Mouse (Mus musculus): ENCODE data around the gene Bcl2. TPM values are rescaled to one million over a fixed set of nuclear protein-coding genes. Genes with fewer than 3 reads are reported as not detected.
A peak's percentile ranks its signal among the peaks of the same experiment; 100 is the strongest.

The Bcl2 gene
- 0.77 and 0.97 TPM in 2 replicates for polyA plus RNA-seq (2015; fragmentation: Nextera tagmentation; extraction: Ambion mirVana)

DNA sequence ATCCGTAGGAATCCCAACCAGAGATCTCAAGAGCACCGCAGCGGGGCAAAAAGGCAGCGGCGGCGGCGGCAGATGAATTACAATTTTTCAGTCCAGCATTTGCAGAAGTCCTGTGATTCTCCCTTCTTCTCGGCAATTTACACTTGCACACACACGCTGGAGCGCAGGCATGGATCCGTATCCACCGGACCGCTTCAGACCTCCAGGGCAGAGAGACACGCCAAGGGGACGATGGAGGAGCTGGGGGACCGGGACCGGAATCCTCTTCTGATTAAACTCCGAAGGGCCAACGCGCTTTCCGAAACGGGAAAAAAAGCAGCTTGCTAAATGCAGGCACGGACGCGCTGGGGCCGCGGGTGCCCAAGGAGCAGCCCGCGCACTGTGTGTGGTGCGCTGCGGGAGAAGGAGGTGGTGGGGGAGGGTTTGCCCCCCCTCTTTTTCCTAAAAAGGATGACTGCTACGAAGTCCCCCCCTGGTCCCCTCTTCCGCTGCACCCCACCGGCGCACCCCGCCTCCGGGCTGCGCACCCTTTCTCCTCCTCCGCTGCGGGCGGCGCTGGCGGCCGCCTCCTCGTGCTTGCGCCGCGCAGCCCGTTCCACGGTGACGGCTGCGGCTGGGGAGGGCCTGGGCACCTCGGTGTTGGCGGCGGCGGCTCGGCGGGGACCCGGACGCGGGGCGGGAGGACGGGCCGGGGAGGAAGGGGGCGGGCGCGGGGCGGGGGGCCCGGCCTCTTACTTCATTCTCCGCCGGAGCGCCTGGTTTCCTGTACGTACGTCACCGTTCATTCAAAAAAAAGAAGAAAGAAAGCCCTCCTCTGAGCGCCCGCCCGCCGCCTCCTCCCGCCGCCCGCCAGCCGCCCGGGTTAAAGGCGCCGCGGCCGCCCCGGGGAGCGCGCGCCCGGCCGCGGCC is at the start of gene Bcl2:
Gene Bcl2, minus strand, starts transcription at position 654 of the 909 bp plus-strand sequence.
- peak; percentile 61 for ATAC-seq (ENCODE audit: low read depth)
- no peaks in the 10 kb centered on the region for H3K36me3 ChIP-seq (ENCODE audit: control insufficient read depth, insufficient read depth)
- H3K27me3 ChIP-seq (ENCODE audit: control insufficient read depth, insufficient read depth, low read depth, low read length) = peaks cover 33% of the 10 kb centered on the region
- H3K4me1 ChIP-seq (ENCODE audit: control insufficient read depth, low read depth, low read length) = peaks cover 4% of the 10 kb centered on the region
- H3K4me2 ChIP-seq (ENCODE audit: low read depth, low read length) = peak within 1 kb of the TSS; percentile 79
- H3K4me3 ChIP-seq (ENCODE audit: low read depth, low read length) = peak within 1 kb of the TSS; percentile 62
- no peaks in the 10 kb centered on the region for H3K9me3 ChIP-seq (replicated peaks; ENCODE audit: control insufficient read depth, low read length)
- under 1% methylated on average over 80 of the region's 95 CpGs for WGBS (ENCODE audit: insufficient replicate concordance)
- no peak within 1 kb of the TSS; the same call in 1 of the 2 replicates for H3K27ac ChIP-seq (ENCODE audit: low read length)
- H3K9ac ChIP-seq (ENCODE audit: low read depth, low read length) = peak within 1 kb of the TSS; percentile 66

DNA sequence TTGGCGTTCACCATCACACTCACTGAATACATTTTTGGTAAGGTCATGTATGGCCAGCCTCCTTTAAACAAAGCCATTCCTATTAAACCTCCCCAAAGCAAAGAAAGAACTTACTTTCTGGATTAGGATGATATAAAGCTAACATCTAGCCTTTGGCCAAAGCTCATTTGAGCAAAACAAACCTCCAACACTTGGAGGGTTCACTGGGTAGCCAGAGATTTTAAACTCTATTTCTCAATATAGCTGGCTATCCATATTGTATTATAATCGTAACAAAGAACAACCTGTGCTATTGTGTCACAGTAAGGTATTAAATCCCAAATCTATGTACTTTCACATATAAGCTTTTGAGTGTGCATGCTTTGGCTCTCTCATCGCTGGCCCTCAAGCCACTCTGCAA is 46.7 kb upstream of the Bcl2 start:
- H3K4me2 ChIP-seq (ENCODE audit: low read depth, low read length) = no peak overlapping the region

DNA sequence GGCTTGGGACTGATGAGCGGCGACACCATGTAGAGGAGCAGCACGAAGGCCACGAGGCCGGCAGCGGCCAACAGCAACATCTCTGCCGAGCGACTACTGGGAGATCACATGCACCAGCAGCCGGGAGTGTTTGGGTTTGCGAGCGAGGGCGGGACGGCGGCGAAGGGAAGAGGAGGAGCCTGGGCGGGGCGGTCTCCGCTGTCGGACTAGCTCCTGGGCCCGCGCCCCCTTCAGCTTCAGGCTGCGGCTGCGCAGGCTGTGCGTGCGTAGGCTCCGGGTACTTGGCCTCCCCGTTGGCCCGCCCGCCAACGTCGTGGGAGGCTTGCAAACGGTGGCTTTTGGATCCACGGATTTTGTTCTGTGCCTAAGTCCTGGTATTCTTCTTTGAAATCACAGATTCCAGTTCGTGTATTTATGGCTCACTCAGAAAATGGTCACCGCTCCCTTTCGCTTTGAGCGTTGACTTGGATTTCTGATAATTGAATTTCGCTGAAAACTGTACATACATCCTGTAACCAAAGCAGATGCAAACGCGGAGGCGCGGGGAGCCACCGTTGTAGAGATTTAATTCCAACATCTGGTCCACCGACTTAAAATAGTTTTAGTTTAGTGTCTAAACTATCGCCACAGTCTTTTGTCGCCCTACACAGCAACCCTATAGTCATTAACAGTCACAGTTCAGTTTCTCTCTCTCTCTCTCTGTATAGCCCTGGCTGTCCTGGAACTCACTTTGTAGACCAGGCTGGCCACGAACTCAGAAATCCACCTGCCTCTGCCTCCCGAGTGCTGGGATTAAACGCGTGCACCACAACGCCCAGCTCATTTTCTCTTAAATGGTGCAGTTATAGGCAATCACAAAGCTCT is 45.7 kb upstream of the Bcl2 start, which contains the start of gene Kdsr:
Gene Kdsr, minus strand, starts transcription at position 156 of the 864 bp plus-strand sequence.
- no peaks in the 10 kb centered on the region for H3K9me3 ChIP-seq (replicated peaks; ENCODE audit: control insufficient read depth, low read length)
- peak within 1 kb of the TSS; percentile 81 for H3K4me3 ChIP-seq (ENCODE audit: low read depth, low read length)
- no peaks in the 10 kb centered on the region for H3K27me3 ChIP-seq (ENCODE audit: control insufficient read depth, insufficient read depth, low read depth, low read length)
- H3K4me1 ChIP-seq (ENCODE audit: control insufficient read depth, low read depth, low read length) = peaks cover 7% of the 10 kb centered on the region
- H3K9ac ChIP-seq (ENCODE audit: low read depth, low read length) = peak within 1 kb of the TSS; percentile 74
- peak; percentile 98 for ATAC-seq (ENCODE audit: low read depth)
- 1% methylated on average over 51 of the region's 51 CpGs for WGBS (ENCODE audit: insufficient replicate concordance)
- H3K36me3 ChIP-seq (ENCODE audit: control insufficient read depth, insufficient read depth) = no peaks in the 10 kb centered on the region
- H3K27ac ChIP-seq (ENCODE audit: low read length) = peak within 1 kb of the TSS; percentile 88
- H3K4me2 ChIP-seq (ENCODE audit: low read depth, low read length) = peak within 1 kb of the TSS; percentile 100

More for the DNA sequence above, 46.7 kb upstream of the Bcl2 start:
- H3K4me1 ChIP-seq (ENCODE audit: control insufficient read depth, low read depth, low read length) = peaks cover 7% of the 10 kb centered on the region
- no peak for ATAC-seq (ENCODE audit: low read depth)
- 70% methylated on average over 3 of the region's 3 CpGs for WGBS (ENCODE audit: insufficient replicate concordance)
- H3K27ac ChIP-seq (ENCODE audit: low read length) = no peak overlapping the region
- no peak overlapping the region for H3K4me3 ChIP-seq (ENCODE audit: low read depth, low read length)
- no peaks in the 10 kb centered on the region for H3K27me3 ChIP-seq (ENCODE audit: control insufficient read depth, insufficient read depth, low read depth, low read length)
- no peaks in the 10 kb centered on the region for H3K9me3 ChIP-seq (replicated peaks; ENCODE audit: control insufficient read depth, low read length)
- H3K36me3 ChIP-seq (ENCODE audit: control insufficient read depth, insufficient read depth) = no peaks in the 10 kb centered on the region
- no peak overlapping the region for H3K9ac ChIP-seq (ENCODE audit: low read depth, low read length)

DNA sequence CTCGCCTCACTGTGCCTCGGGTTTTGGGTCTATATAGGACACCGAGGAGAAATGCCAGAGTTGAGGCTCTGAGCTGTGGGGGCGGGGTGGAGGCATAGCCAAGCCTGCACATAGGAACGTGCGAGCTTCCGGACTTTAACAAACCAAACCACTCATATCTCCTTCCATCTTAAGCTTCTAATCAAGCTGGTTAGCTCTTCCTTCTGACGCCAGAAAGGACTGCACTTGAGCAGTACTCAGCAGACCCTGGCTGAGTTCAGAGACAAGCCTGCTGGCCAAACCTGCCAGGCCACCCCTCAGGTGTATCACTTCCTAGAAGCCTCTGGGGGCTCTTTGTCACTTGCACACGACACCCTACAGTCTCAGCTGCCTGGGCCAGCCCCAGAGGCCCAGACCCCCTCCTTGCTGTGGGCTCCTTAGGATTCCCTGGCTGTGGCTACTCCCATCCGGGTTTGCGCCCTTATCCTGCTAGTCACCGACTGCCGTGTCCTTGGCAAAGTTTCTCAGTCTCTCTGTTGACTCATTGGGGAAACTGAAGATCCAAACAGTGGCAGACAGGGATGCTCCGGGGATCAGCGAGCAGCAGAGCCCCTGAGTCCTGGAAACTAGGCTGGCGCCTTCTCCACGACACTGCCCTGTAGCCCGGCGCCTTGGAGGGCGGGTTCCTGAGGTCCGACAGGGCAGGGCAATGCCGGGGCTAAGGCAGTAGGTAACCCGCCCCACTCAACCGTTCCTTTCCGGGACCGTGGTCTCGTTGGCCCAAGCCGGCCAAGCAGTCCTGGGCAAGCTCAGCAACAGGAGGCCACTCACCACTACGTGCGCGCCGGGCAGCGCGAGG is 44.9 kb upstream of the Bcl2 start:
- Histone ChIP-seq H3K27me3 (ENCODE audit: control insufficient read depth, insufficient read depth, low read depth, low read length) (no peaks in the 10 kb centered on the region), H3K4me1 (ENCODE audit: control insufficient read depth, low read depth, low read length) (peaks cover 7% of the 10 kb centered on the region), H3K4me2 (ENCODE audit: low read depth, low read length) (peak overlapping the region; percentile 100), H3K9me3 (replicated peaks; ENCODE audit: control insufficient read depth, low read length) (no peaks in the 10 kb centered on the region), H3K4me3 (ENCODE audit: low read depth, low read length) (peak overlapping the region; percentile 81), H3K9ac (ENCODE audit: low read depth, low read length) (peak overlapping the region; percentile 74), H3K36me3 (ENCODE audit: control insufficient read depth, insufficient read depth) (no peaks in the 10 kb centered on the region), H3K27ac (ENCODE audit: low read length) (peak overlapping the region; percentile 88)
- WGBS (ENCODE audit: insufficient replicate concordance) = under 1% methylated on average over 34 of the region's 34 CpGs
- ATAC-seq (ENCODE audit: low read depth) = peak; percentile 58

GRCm38 (mm10) chr1:106756633-106757032 is 42.6 kb upstream of the Bcl2 start:
- Histone ChIP-seq H3K4me3 (ENCODE audit: low read depth, low read length) (no peak overlapping the region), H3K27me3 (ENCODE audit: control insufficient read depth, insufficient read depth, low read depth, low read length) (no peaks in the 10 kb centered on the region), H3K36me3 (ENCODE audit: control insufficient read depth, insufficient read depth) (no peaks in the 10 kb centered on the region), H3K4me1 (ENCODE audit: control insufficient read depth, low read depth, low read length) (peaks cover 7% of the 10 kb centered on the region), H3K9me3 (replicated peaks; ENCODE audit: control insufficient read depth, low read length) (no peaks in the 10 kb centered on the region), H3K9ac (ENCODE audit: low read depth, low read length) (no peak overlapping the region), H3K27ac (ENCODE audit: low read length) (no peak overlapping the region), H3K4me2 (ENCODE audit: low read depth, low read length) (no peak overlapping the region)
- no peak for ATAC-seq (ENCODE audit: low read depth)
- WGBS (ENCODE audit: insufficient replicate concordance) = 27% methylated on average over 4 of the region's 4 CpGs

DNA sequence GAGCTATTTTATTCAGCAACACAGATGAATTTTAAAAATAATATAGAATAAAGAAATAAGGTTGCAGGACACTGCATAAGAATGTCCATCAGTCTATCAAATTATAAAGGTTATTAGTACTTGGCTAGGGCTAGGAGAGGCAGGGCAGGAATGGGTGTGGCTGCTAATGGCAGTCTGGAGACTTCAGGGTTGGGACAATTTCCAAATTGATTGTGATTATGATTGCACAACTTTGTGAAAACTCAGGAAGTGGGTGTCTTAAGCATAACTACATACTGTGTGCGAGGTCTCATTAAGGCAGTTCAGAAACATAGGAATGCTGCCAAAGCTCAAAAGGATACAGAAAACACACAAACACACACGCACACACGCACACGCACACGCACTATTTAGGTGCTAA is 37.9 kb upstream of the Bcl2 start:
- H3K9ac ChIP-seq (ENCODE audit: low read depth, low read length) = no peak overlapping the region
- ATAC-seq (ENCODE audit: low read depth) = no peak
- 84% methylated on average over 5 of the region's 5 CpGs for WGBS (ENCODE audit: insufficient replicate concordance)
- H3K27ac ChIP-seq (ENCODE audit: low read length) = no peak overlapping the region
- no peaks in the 10 kb centered on the region for H3K36me3 ChIP-seq (ENCODE audit: control insufficient read depth, insufficient read depth)
- H3K4me1 ChIP-seq (ENCODE audit: control insufficient read depth, low read depth, low read length) = no peaks in the 10 kb centered on the region
- H3K4me2 ChIP-seq (ENCODE audit: low read depth, low read length) = no peak overlapping the region
- no peaks in the 10 kb centered on the region for H3K9me3 ChIP-seq (replicated peaks; ENCODE audit: control insufficient read depth, low read length)
- H3K4me3 ChIP-seq (ENCODE audit: low read depth, low read length) = no peak overlapping the region
- no peaks in the 10 kb centered on the region for H3K27me3 ChIP-seq (ENCODE audit: control insufficient read depth, insufficient read depth, low read depth, low read length)

GRCm38 (mm10) chr1:106750656-106751055 is 36.6 kb upstream of the Bcl2 start:
- WGBS (ENCODE audit: insufficient replicate concordance) = 56% methylated on average over 1 of the region's 1 CpGs
- no peak overlapping the region for H3K9ac ChIP-seq (ENCODE audit: low read depth, low read length)
- no peak overlapping the region for H3K4me3 ChIP-seq (ENCODE audit: low read depth, low read length)
- H3K27me3 ChIP-seq (ENCODE audit: control insufficient read depth, insufficient read depth, low read depth, low read length) = no peaks in the 10 kb centered on the region
- no peaks in the 10 kb centered on the region for H3K9me3 ChIP-seq (replicated peaks; ENCODE audit: control insufficient read depth, low read length)
- no peaks in the 10 kb centered on the region for H3K36me3 ChIP-seq (ENCODE audit: control insufficient read depth, insufficient read depth)
- no peaks in the 10 kb centered on the region for H3K4me1 ChIP-seq (ENCODE audit: control insufficient read depth, low read depth, low read length)
- H3K4me2 ChIP-seq (ENCODE audit: low read depth, low read length) = no peak overlapping the region
- ATAC-seq (ENCODE audit: low read depth) = no peak
- no peak overlapping the region for H3K27ac ChIP-seq (ENCODE audit: low read length)

GRCm38 (mm10) chr1:106748555-106749315 is 34.7 kb upstream of the Bcl2 start:
- no peaks in the 10 kb centered on the region for H3K9me3 ChIP-seq (replicated peaks; ENCODE audit: control insufficient read depth, low read length)
- no peaks in the 10 kb centered on the region for H3K27me3 ChIP-seq (ENCODE audit: control insufficient read depth, insufficient read depth, low read depth, low read length)
- H3K4me2 ChIP-seq (ENCODE audit: low read depth, low read length) = no peak overlapping the region
- H3K4me1 ChIP-seq (ENCODE audit: control insufficient read depth, low read depth, low read length) = no peaks in the 10 kb centered on the region
- no peak overlapping the region for H3K4me3 ChIP-seq (ENCODE audit: low read depth, low read length)
- ATAC-seq (ENCODE audit: low read depth) = no peak
- no peaks in the 10 kb centered on the region for H3K36me3 ChIP-seq (ENCODE audit: control insufficient read depth, insufficient read depth)
- no peak overlapping the region for H3K9ac ChIP-seq (ENCODE audit: low read depth, low read length)
- WGBS (ENCODE audit: insufficient replicate concordance) = 68% methylated on average over 6 of the region's 6 CpGs
- H3K27ac ChIP-seq (ENCODE audit: low read length) = no peak overlapping the region
